11 mouse cellular contexts compared by ENCODE assay signal in the genomic region with DNA sequence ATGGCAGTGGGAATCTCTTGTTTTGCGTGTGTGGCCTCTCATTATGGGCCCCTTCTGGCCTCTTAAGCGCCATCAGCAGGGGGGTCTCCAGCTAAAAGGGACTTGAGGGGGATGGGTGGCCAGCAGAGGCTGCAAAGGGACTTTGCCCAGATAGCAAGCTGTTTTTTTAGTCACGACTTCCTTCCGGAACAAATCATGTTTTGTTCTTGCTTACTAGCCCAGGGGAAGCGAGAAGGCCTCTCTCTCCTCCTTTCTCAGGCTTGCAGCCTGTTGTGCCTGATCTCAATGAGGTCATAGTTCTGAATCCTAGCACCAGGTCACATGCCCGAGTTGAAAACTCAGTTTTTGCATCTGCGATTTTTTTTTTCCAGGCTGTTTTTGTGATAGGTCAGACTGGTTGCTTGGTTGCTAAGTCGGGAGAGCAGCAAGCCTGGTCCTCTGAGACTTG. TPM values are rescaled to one million over a fixed set of nuclear protein-coding genes. Genes with fewer than 3 reads are reported as not detected.
DNase-seq lines count a peak whose midpoint lies in the region; ATAC-seq and TF ChIP-seq lines count a peak whose summit lies in the region.
"Had no signal": no experiment of that assay in that cellular context is flagged by ENCODE, and none has a peak within 500 bp of the region (broad histone marks: within the 10 kb centered on the region; RNA-seq: fewer than 3 reads in every experiment).

No protein-coding gene starts in this region.

- peak overlapping the region; percentile 65 for H3K27ac ChIP-seq in midbrain, embryonic 10.5 days (replicated peaks)
- H3K27ac ChIP-seq in midbrain, embryonic 16.5 days (ENCODE audit: low read length): no peak overlapping the region
- peak overlapping the region; percentile 65 for H3K27ac ChIP-seq in forebrain, embryonic 11.5 days (ENCODE audit: low read depth, low read length)
- H3K27ac ChIP-seq in hindbrain, embryonic 13.5 days: peak overlapping the region; percentile 44; the same call in 1 of the 2 replicates
- H3K27ac ChIP-seq in lung, postnatal 0 days (ENCODE audit: low read length): no peak overlapping the region
- H3K27ac ChIP-seq: limb, embryonic 15.5 days had no signal

- H3K4me1 ChIP-seq in midbrain, embryonic 10.5 days: peaks cover 78% of the 10 kb centered on the region
- H3K4me1 ChIP-seq in midbrain, embryonic 16.5 days (ENCODE audit: control insufficient read depth, insufficient read depth, low read length): peaks cover 3% of the 10 kb centered on the region; the same call in 1 of the 2 replicates
- peaks cover 14% of the 10 kb centered on the region; the same call in 1 of the 2 replicates for H3K4me1 ChIP-seq in forebrain, embryonic 11.5 days (replicated peaks; ENCODE audit: control insufficient read depth, insufficient read depth, low read length)
- H3K4me1 ChIP-seq in hindbrain, embryonic 13.5 days (replicated peaks): peaks cover 35% of the 10 kb centered on the region
- H3K4me1 ChIP-seq in lung, postnatal 0 days (ENCODE audit: insufficient read depth, low read depth, low read length): 0 out of 2 replicates have a peak, but pooled peaks cover 5% of the 10 kb centered on the region

- no peak for ATAC-seq in midbrain, embryonic 16.5 days
- ATAC-seq in forebrain, embryonic 11.5 days (replicated peaks; ENCODE audit: low FRiP score): peak; percentile 67
- 0 out of 2 replicates have a peak, but pooled peaks have one; percentile 46 for ATAC-seq in hindbrain, embryonic 13.5 days (ENCODE audit: low FRiP score)
- no peak; the same call in 1 of the 2 replicates for ATAC-seq in lung, postnatal 0 days

- H3K9ac ChIP-seq in midbrain, embryonic 16.5 days (ENCODE audit: low read depth, low read length): no peak overlapping the region
- H3K9ac ChIP-seq in forebrain, embryonic 11.5 days (ENCODE audit: low read length): no peak overlapping the region
- H3K9ac ChIP-seq in hindbrain, embryonic 13.5 days: no peak overlapping the region
- H3K9ac ChIP-seq in lung, postnatal 0 days (replicated peaks; ENCODE audit: low read depth): no peak overlapping the region
- H3K9ac ChIP-seq: limb, embryonic 15.5 days had no signal

- peak; percentile 70 for DNase-seq in midbrain, embryonic 10.5 days (ENCODE audit: low spot score)
- peak; percentile 78 for DNase-seq in forebrain, embryonic 11.5 days (ENCODE audit: low spot score)
- peak; percentile 96 for DNase-seq in retina, postnatal 1 day
- DNase-seq in adrenal gland, postnatal 25 days: no peak
- no peak for DNase-seq in lung, postnatal 0 days (ENCODE audit: low spot score)
- no peak for DNase-seq in layer of hippocampus, adult 11-12 months (ENCODE audit: low spot score)
- DNase-seq: cerebellum, postnatal 36 days; thymus, postnatal 4 days had no signal

- no peak for TF ChIP-seq EP300 in lung, postnatal 0 days (IDR thresholded peaks at IDR 0.05)

- peaks cover 77% of the 10 kb centered on the region for H3K27me3 ChIP-seq in midbrain, embryonic 10.5 days (ENCODE audit: low read depth, poor library complexity, severe bottlenecking)
- H3K27me3 ChIP-seq in midbrain, embryonic 16.5 days (ENCODE audit: control insufficient read depth, insufficient read depth, low read depth, low read length): peaks cover 12% of the 10 kb centered on the region
- peaks cover 3% of the 10 kb centered on the region for H3K27me3 ChIP-seq in forebrain, embryonic 11.5 days (ENCODE audit: control insufficient read depth, insufficient read depth, low read length)
- peaks cover 32% of the 10 kb centered on the region for H3K27me3 ChIP-seq in hindbrain, embryonic 13.5 days
- no peaks in the 10 kb centered on the region; the same call in 1 of the 2 replicates for H3K27me3 ChIP-seq in lung, postnatal 0 days (replicated peaks; ENCODE audit: insufficient read depth, low read length)

- peak overlapping the region; percentile 23; the same call in 1 of the 2 replicates for H3K4me3 ChIP-seq in midbrain, embryonic 10.5 days
- no peak overlapping the region for H3K4me3 ChIP-seq in midbrain, embryonic 16.5 days (ENCODE audit: low read depth, low read length)
- H3K4me3 ChIP-seq in forebrain, embryonic 11.5 days (ENCODE audit: low read depth, low read length): no peak overlapping the region
- no peak overlapping the region for H3K4me3 ChIP-seq in hindbrain, embryonic 13.5 days
- no peak overlapping the region for H3K4me3 ChIP-seq in lung, postnatal 0 days (ENCODE audit: low read depth, low read length)
- H3K4me3 ChIP-seq: limb, embryonic 15.5 days had no signal

- no peaks in the 10 kb centered on the region for H3K36me3 ChIP-seq in midbrain, embryonic 10.5 days
- no peaks in the 10 kb centered on the region for H3K36me3 ChIP-seq in midbrain, embryonic 16.5 days (ENCODE audit: control insufficient read depth, insufficient read depth, low read length)
- H3K36me3 ChIP-seq in forebrain, embryonic 11.5 days (ENCODE audit: control insufficient read depth, insufficient read depth, low read length): no peaks in the 10 kb centered on the region
- no peaks in the 10 kb centered on the region for H3K36me3 ChIP-seq in hindbrain, embryonic 13.5 days
- no peaks in the 10 kb centered on the region for H3K36me3 ChIP-seq in lung, postnatal 0 days (ENCODE audit: insufficient read depth, low read length)
- H3K36me3 ChIP-seq: limb, embryonic 15.5 days had no signal

- 9% methylated on average over 8 of the region's 8 CpGs for WGBS in midbrain, embryonic 10.5 days
- WGBS in midbrain, embryonic 16.5 days: 4% methylated on average over 8 of the region's 8 CpGs
- WGBS in forebrain, embryonic 11.5 days: 2% methylated on average over 8 of the region's 8 CpGs
- 6% methylated on average over 8 of the region's 8 CpGs for WGBS in hindbrain, embryonic 13.5 days
- WGBS in lung, postnatal 0 days: 33% methylated on average over 8 of the region's 8 CpGs

- no peak overlapping the region for H3K4me2 ChIP-seq in midbrain, embryonic 16.5 days (ENCODE audit: low read length)
- 0 out of 2 replicates have a peak overlapping the region, but pooled peaks have one; percentile 1 for H3K4me2 ChIP-seq in forebrain, embryonic 11.5 days (ENCODE audit: low read depth, low read length, severe bottlenecking)
- H3K4me2 ChIP-seq in hindbrain, embryonic 13.5 days: no peak overlapping the region
- no peak overlapping the region for H3K4me2 ChIP-seq in lung, postnatal 0 days (replicated peaks; ENCODE audit: low read depth, low read length)
- H3K4me2 ChIP-seq: limb, embryonic 15.5 days had no signal

- H3K9me3 ChIP-seq in midbrain, embryonic 10.5 days (replicated peaks): no peaks in the 10 kb centered on the region
- no peaks in the 10 kb centered on the region for H3K9me3 ChIP-seq in midbrain, embryonic 16.5 days (replicated peaks; ENCODE audit: control insufficient read depth, low read length, poor library complexity, severe bottlenecking)
- H3K9me3 ChIP-seq in forebrain, embryonic 11.5 days (ENCODE audit: control insufficient read depth, low read length): no peaks in the 10 kb centered on the region
- no peaks in the 10 kb centered on the region for H3K9me3 ChIP-seq in hindbrain, embryonic 13.5 days
- H3K9me3 ChIP-seq in lung, postnatal 0 days (ENCODE audit: low read length): no peaks in the 10 kb centered on the region
- H3K9me3 ChIP-seq: limb, embryonic 15.5 days had no signal

- TF ChIP-seq CTCF in lung, postnatal 0 days (IDR thresholded peaks at IDR 0.05): no peak

RNA-seq across cellular contexts. Expression of a gene that starts 11.9 kb away (rescaled TPM):
- 0.19 and 0.26 TPM in 2 replicates for polyA plus RNA-seq in midbrain, embryonic 10.5 days (2016; fragmentation: Nextera tagmentation; extraction: Ambion mirVana)
- polyA plus RNA-seq in midbrain, embryonic 16.5 days (2015; fragmentation: Nextera tagmentation; extraction: Ambion mirVana): 1.1 and 1.6 TPM in 2 replicates
- 0.76 and 0.77 TPM in 2 replicates for polyA plus RNA-seq in forebrain, embryonic 11.5 days (2014; fragmentation: Nextera tagmentation; extraction: Ambion mirVana)
- 0.55 and 0.71 TPM in 2 replicates for polyA plus RNA-seq in hindbrain, embryonic 13.5 days (2015; fragmentation: Nextera tagmentation; extraction: Ambion mirVana)
- 0.30 and 0.33 TPM in 2 replicates for total RNA-seq in adrenal gland, postnatal 25 days (2021)
- polyA plus RNA-seq in lung, postnatal 0 days (2015; fragmentation: Nextera tagmentation; extraction: Ambion mirVana): 0.42 and 0.62 TPM in 2 replicates

RNA-seq across cellular contexts. Expression of a gene that starts 12.0 kb away (rescaled TPM):
- polyA plus RNA-seq in midbrain, embryonic 10.5 days (2016; fragmentation: Nextera tagmentation; extraction: Ambion mirVana): not detected in 2 replicates
- polyA plus RNA-seq in midbrain, embryonic 16.5 days (2015; fragmentation: Nextera tagmentation; extraction: Ambion mirVana): not detected in 2 replicates
- polyA plus RNA-seq in forebrain, embryonic 11.5 days (2014; fragmentation: Nextera tagmentation; extraction: Ambion mirVana): not detected in 2 replicates
- polyA plus RNA-seq in hindbrain, embryonic 13.5 days (2015; fragmentation: Nextera tagmentation; extraction: Ambion mirVana): 0.28 TPM in 1 of 2 replicates, not detected in the other
- total RNA-seq in adrenal gland, postnatal 25 days (2021): not detected in 2 replicates
- not detected in 2 replicates for polyA plus RNA-seq in lung, postnatal 0 days (2015; fragmentation: Nextera tagmentation; extraction: Ambion mirVana)
- polyA plus RNA-seq: limb, embryonic 15.5 days had no signal

RNA-seq across cellular contexts. Expression of a gene that starts 21.7 kb away (rescaled TPM):
- polyA plus RNA-seq in midbrain, embryonic 10.5 days (2016; fragmentation: Nextera tagmentation; extraction: Ambion mirVana): not detected in 2 replicates
- not detected in 2 replicates for polyA plus RNA-seq in midbrain, embryonic 16.5 days (2015; fragmentation: Nextera tagmentation; extraction: Ambion mirVana)
- polyA plus RNA-seq in forebrain, embryonic 11.5 days (2014; fragmentation: Nextera tagmentation; extraction: Ambion mirVana): not detected in 2 replicates
- polyA plus RNA-seq in hindbrain, embryonic 13.5 days (2015; fragmentation: Nextera tagmentation; extraction: Ambion mirVana): not detected in 2 replicates
- total RNA-seq in adrenal gland, postnatal 25 days (2021): not detected in 2 replicates
- not detected in 2 replicates for polyA plus RNA-seq in lung, postnatal 0 days (2015; fragmentation: Nextera tagmentation; extraction: Ambion mirVana)
- polyA plus RNA-seq: limb, embryonic 15.5 days had no signal

RNA-seq across cellular contexts. Expression of a gene that starts 27.1 kb away (rescaled TPM):
- 17.3 and 18.0 TPM in 2 replicates for polyA plus RNA-seq in midbrain, embryonic 10.5 days (2016; fragmentation: Nextera tagmentation; extraction: Ambion mirVana)
- 20.0 and 20.7 TPM in 2 replicates for polyA plus RNA-seq in midbrain, embryonic 16.5 days (2015; fragmentation: Nextera tagmentation; extraction: Ambion mirVana)
- 22.5 and 24.4 TPM in 2 replicates for polyA plus RNA-seq in forebrain, embryonic 11.5 days (2014; fragmentation: Nextera tagmentation; extraction: Ambion mirVana)
- polyA plus RNA-seq in hindbrain, embryonic 13.5 days (2015; fragmentation: Nextera tagmentation; extraction: Ambion mirVana): 16.4 and 17.3 TPM in 2 replicates
- total RNA-seq in adrenal gland, postnatal 25 days (2021): 44.5 and 44.6 TPM in 2 replicates
- 13.9 and 15.5 TPM in 2 replicates for polyA plus RNA-seq in lung, postnatal 0 days (2015; fragmentation: Nextera tagmentation; extraction: Ambion mirVana)

RNA-seq across cellular contexts. Expression of a gene that starts 35.0 kb away (rescaled TPM):
- polyA plus RNA-seq in midbrain, embryonic 10.5 days (2016; fragmentation: Nextera tagmentation; extraction: Ambion mirVana): 1.8 and 2.1 TPM in 2 replicates
- polyA plus RNA-seq in midbrain, embryonic 16.5 days (2015; fragmentation: Nextera tagmentation; extraction: Ambion mirVana): 3.0 and 4.5 TPM in 2 replicates
- polyA plus RNA-seq in forebrain, embryonic 11.5 days (2014; fragmentation: Nextera tagmentation; extraction: Ambion mirVana): 1.1 and 1.8 TPM in 2 replicates
- polyA plus RNA-seq in hindbrain, embryonic 13.5 days (2015; fragmentation: Nextera tagmentation; extraction: Ambion mirVana): 2.5 and 2.6 TPM in 2 replicates
- total RNA-seq in adrenal gland, postnatal 25 days (2021): 3.4 and 4.6 TPM in 2 replicates
- 0.88 and 1.0 TPM in 2 replicates for polyA plus RNA-seq in lung, postnatal 0 days (2015; fragmentation: Nextera tagmentation; extraction: Ambion mirVana)

Comparison
In these comparisons a context has a peak if more than half of its experiments do, and no peak if none do; other contexts are left out.
1. H3K27ac ChIP-seq: peak in midbrain, embryonic 10.5 days (single experiment), forebrain, embryonic 11.5 days (single experiment) and hindbrain, embryonic 13.5 days (single experiment); none in midbrain, embryonic 16.5 days (single experiment) and lung, postnatal 0 days (single experiment).
2. DNase-seq: peak in midbrain, embryonic 10.5 days (single experiment), forebrain, embryonic 11.5 days (single experiment) and retina, postnatal 1 day (single experiment); none in adrenal gland, postnatal 25 days (single experiment), lung, postnatal 0 days (single experiment) and layer of hippocampus, adult 11-12 months (single experiment).
3. ATAC-seq: peak in forebrain, embryonic 11.5 days (single experiment) and hindbrain, embryonic 13.5 days (single experiment); none in midbrain, embryonic 16.5 days (single experiment) and lung, postnatal 0 days (single experiment).